Mouse (Mus musculus) hindbrain, embryonic 13.5 days (tissue): ENCODE data around the gene Olfr145. TPM values are rescaled to one million over a fixed set of nuclear protein-coding genes. Genes with fewer than 3 reads are reported as not detected.

Experiments used
- ATAC-seq: fragments of 200-750 bp; cut with Nextera tagmentation; 2 replicates; pipeline ENCODE4 v1.8.0; 2017; ENCODE audit warnings: moderate TSS enrichment; ENCODE audit not compliant: low FRiP score
- H3K27ac ChIP-seq: fragments of 300-500 bp; sonication (generic); 2 replicates; pipeline ENCODE4 v1.5.1; 2015; ENCODE audit warnings: inconsistent platforms, mild to moderate bottlenecking, moderate library complexity
- H3K27me3 ChIP-seq: fragments of 300-500 bp; sonication (generic); 2 replicates; pipeline ENCODE4 v1.6.1; 2015; ENCODE audit warnings: mild to moderate bottlenecking, inconsistent platforms
- H3K36me3 ChIP-seq: fragments of 300-500 bp; sonication (generic); 2 replicates; pipeline ENCODE4 v1.6.1; 2015; ENCODE audit warnings: mild to moderate bottlenecking, inconsistent platforms
- H3K4me1 ChIP-seq: fragments of 300-500 bp; sonication (generic); replicated peaks from 2 replicates; pipeline ENCODE4 v1.6.1; 2015; ENCODE audit warnings: inconsistent platforms
- H3K4me2 ChIP-seq: fragments of 300-500 bp; sonication (generic); 2 replicates; pipeline ENCODE4 v1.6.1; 2015; ENCODE audit warnings: inconsistent platforms, mild to moderate bottlenecking, moderate library complexity
- H3K4me3 ChIP-seq: fragments of 300-500 bp; sonication (generic); 2 replicates; pipeline ENCODE4 v1.5.1; 2015; ENCODE audit warnings: mild to moderate bottlenecking, inconsistent platforms
- H3K9ac ChIP-seq: fragments of 300-500 bp; sonication (generic); 2 replicates; pipeline ENCODE4 v1.6.1; 2015; ENCODE audit warnings: mild to moderate bottlenecking, inconsistent platforms
- H3K9me3 ChIP-seq: fragments of 300-500 bp; sonication (generic); 2 replicates; pipeline ENCODE4 v1.6.1; 2016; ENCODE audit warnings: inconsistent platforms
- WGBS: fragments of 180-500 bp; shearing (Covaris S2); methylation state at CpG from one replicate; pipeline ENCODE4 v1.1.7; 2015; 5-methylcytosine and 5-hydroxymethylcytosine counted together
- polyA plus RNA-seq: library from polyadenylated mRNA; unstranded; fragments of >200 nt; fragmentation: Nextera tagmentation; extraction: Ambion mirVana; gene quantifications from 2 replicates; pipeline ENCODE4 v1.2.1, GENCODE M21; 2015

The Olfr145 gene
- polyA plus RNA-seq, 1 experiment from 2014 or later = not detected

DNA sequence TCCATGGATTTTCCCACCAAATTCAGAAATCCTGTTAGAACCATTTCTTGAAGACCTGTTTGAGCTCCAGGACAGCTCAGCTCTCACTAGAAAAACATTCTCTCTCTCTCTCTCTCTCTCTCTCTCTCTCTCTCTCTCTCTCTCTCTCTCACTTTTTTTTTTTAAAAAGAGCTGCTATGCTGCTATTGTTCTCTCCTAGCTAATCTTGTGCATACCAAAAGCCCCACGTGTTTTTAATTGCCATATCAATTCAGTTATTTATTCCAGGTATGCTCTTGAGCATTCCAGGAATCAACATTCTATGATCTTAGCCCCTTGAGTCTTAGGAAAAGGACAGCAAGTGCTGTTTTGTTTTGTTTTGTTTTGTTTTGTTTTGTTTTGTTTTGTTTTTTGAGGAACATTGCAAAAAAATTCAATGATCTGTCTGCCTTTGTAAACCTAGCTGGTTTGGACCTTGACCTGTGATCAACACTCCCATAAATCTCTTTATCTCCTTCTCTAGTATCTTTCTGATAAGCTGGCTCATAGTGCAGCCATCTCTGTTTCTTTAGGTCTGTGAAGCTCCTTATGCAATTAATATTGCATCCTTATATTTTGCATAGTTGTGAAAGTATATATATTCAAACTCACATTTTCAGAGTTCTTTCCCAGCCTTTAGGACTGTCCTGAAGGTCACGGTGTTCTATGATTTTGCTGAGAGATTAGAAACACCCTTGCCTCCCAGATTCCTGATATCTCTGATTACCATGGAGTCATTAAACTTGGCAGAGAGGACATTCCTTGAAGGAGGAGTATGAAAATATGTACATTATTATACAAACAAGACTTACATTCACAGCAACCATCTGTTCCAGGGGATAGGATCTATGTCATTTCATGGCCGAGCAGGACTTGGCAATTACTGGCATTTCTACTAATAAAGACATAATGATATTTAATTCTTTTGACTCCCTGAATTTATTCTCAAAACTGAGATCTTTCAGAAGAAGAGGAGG lies 29.8 kb downstream of the Olfr145 start:
- H3K4me2 ChIP-seq = no peak overlapping the region
- H3K4me3 ChIP-seq = no peak overlapping the region
- 73% methylated on average over 3 of the region's 3 CpGs for WGBS
- H3K27ac ChIP-seq = no peak overlapping the region
- H3K9me3 ChIP-seq = no peaks in the 10 kb centered on the region
- no peaks in the 10 kb centered on the region for H3K27me3 ChIP-seq
- no peak for ATAC-seq
- no peak overlapping the region for H3K9ac ChIP-seq
- H3K36me3 ChIP-seq = no peaks in the 10 kb centered on the region
- H3K4me1 ChIP-seq = no peaks in the 10 kb centered on the region

GRCm38 (mm10) chr9:37932519-37932918 lies 36.0 kb downstream of the Olfr145 start:
- WGBS = 7% methylated on average over 11 of the region's 11 CpGs
- H3K27ac ChIP-seq = no peak overlapping the region
- H3K36me3 ChIP-seq = no peaks in the 10 kb centered on the region
- H3K4me3 ChIP-seq = no peak overlapping the region
- ATAC-seq = peak; percentile 88
- H3K4me1 ChIP-seq = no peaks in the 10 kb centered on the region
- no peak overlapping the region for H3K9ac ChIP-seq
- H3K9me3 ChIP-seq = no peaks in the 10 kb centered on the region
- H3K27me3 ChIP-seq = no peaks in the 10 kb centered on the region
- H3K4me2 ChIP-seq = no peak overlapping the region

DNA sequence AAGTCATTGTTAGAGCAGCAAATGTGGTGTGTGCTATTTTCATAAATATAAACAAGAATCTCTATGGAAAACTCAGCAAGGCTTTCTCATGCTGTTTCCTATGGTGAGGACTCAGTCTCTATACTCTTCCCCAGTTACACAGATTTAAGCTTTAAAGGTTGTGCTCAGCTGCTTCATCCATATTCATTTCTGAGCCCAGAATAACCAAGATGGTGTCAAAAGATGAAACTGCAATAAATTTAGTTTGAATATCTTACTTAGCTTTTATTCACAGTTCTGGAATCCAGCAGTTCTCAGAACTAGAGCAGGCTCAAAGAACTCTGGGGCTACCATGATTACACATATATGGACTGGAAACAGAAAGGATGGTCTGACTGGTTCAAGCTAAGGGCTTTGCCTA lies 37.6 kb downstream of the Olfr145 start:
- no peaks in the 10 kb centered on the region for H3K36me3 ChIP-seq
- H3K4me3 ChIP-seq = no peak overlapping the region
- H3K4me2 ChIP-seq = no peak overlapping the region
- no peak for ATAC-seq
- H3K9ac ChIP-seq = no peak overlapping the region
- H3K27ac ChIP-seq = no peak overlapping the region
- H3K27me3 ChIP-seq = no peaks in the 10 kb centered on the region
- no peaks in the 10 kb centered on the region for H3K4me1 ChIP-seq
- H3K9me3 ChIP-seq = no peaks in the 10 kb centered on the region

GRCm38 (mm10) chr9:37941167-37941566 lies 44.6 kb downstream of the Olfr145 start:
- H3K9me3 ChIP-seq = no peaks in the 10 kb centered on the region
- no peak for ATAC-seq
- H3K9ac ChIP-seq = no peak overlapping the region
- H3K4me1 ChIP-seq = no peaks in the 10 kb centered on the region
- H3K36me3 ChIP-seq = no peaks in the 10 kb centered on the region
- 96% methylated on average over 2 of the region's 2 CpGs for WGBS
- no peak overlapping the region for H3K27ac ChIP-seq
- no peaks in the 10 kb centered on the region for H3K27me3 ChIP-seq
- H3K4me3 ChIP-seq = no peak overlapping the region
- H3K4me2 ChIP-seq = no peak overlapping the region

Other genes starting within 250 kb of the Olfr145 start
- gene Tbrg1, start 239.4 kb upstream of the Olfr145 start, polyA plus RNA-seq = 89.2 and 95.8 TPM in 2 replicates
- 0.08 and 0.47 TPM in 2 replicates for gene Panx3, start 227.5 kb upstream of the Olfr145 start, polyA plus RNA-seq
- not detected in 2 replicates for gene Olfr160, start 180.5 kb upstream of the Olfr145 start, polyA plus RNA-seq
- not detected in 2 replicates for gene Olfr874, start 151.6 kb upstream of the Olfr145 start, polyA plus RNA-seq
- gene Olfr875, start 124.9 kb upstream of the Olfr145 start, polyA plus RNA-seq = not detected in 2 replicates
- not detected in 2 replicates for gene Olfr876, start 93.7 kb upstream of the Olfr145 start, polyA plus RNA-seq
- not detected in 2 replicates for gene Olfr877, start 42.5 kb upstream of the Olfr145 start, polyA plus RNA-seq
- not detected in 2 replicates for gene Olfr878, start 21.1 kb downstream of the Olfr145 start, polyA plus RNA-seq
- not detected in 2 replicates for gene Olfr881, start 95.1 kb downstream of the Olfr145 start, polyA plus RNA-seq
- not detected in 2 replicates for gene Olfr883, start 129.1 kb downstream of the Olfr145 start, polyA plus RNA-seq
- gene Olfr884, start 149.8 kb downstream of the Olfr145 start, polyA plus RNA-seq = not detected in 2 replicates
- not detected in 2 replicates for gene Olfr885, start 164.6 kb downstream of the Olfr145 start, polyA plus RNA-seq
- gene Olfr887, start 187.3 kb downstream of the Olfr145 start, polyA plus RNA-seq = not detected in 2 replicates
- gene Olfr888, start 211.4 kb downstream of the Olfr145 start, polyA plus RNA-seq = not detected in 2 replicates
- gene Olfr889, start 218.5 kb downstream of the Olfr145 start, polyA plus RNA-seq = 0.06 and 0.08 TPM in 2 replicates
- gene Olfr890, start 245.8 kb downstream of the Olfr145 start, polyA plus RNA-seq = not detected in 2 replicates